Mouse (Mus musculus) cerebellum, adult 9-11 months (tissue): ENCODE data around the gene Pou2f3.

Experiments used
- DNase-seq: peaks from one replicate; pipeline ENCODE4 v3.0.0; 2022

The Pou2f3 gene

DNA sequence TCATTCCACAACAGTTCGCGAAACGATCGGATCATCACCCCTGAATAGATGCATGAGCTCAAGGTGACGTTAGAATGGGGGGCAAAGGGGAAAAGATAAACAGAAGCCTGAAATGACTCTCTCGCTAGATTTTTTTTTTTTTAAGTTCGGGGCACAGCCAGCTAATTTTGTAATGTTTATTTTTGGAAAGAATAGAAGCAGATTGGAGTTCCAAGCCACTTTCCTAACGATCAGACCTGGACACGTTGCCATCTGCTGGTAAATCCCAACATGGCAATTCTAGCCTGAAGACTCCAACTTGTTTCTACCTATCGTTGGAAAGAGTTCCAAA, 103.0 kb downstream of the Pou2f3 start, which contains the start of gene Arhgef12:
TSS of gene Arhgef12 (minus strand) at position 53 of the 331 bp plus-strand sequence.
- peak; percentile 76 for DNase-seq

DNA sequence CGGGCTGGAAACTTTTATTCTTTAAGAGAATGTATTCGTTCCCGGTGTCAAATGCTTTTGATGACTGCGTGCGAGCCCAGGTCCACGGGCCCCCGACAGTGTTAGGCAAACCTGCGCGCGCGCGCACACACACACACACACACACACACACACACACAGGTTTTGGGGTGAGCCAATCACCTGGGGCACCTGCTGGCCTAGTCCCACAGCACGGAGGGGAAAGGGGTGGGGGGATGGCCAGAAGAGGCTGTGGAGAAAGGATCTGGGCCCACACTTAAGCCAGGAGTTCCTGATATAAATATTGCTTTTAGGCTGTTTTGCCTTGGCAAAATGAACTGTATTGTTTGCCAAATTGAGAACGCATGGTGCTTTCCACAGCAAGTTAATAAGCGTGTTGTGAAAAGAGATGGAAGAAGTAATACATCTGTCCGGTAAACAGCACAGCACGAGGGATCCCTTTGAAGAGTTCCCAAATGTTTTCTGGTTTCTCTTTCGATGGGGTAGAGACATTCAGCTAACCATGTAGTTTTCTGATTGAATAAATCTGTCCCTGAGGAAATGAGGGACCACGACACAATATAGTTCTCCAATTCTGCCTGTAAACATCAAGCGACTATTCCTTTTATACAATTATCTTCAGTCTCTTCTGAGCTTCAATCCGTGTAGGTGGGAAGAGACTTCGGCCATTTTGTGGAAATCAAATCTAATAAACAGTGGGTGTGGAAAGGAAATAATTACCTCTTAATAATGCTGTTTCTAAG, 103.6 kb downstream of the Pou2f3 start:
- peak; percentile 75 for DNase-seq

DNA sequence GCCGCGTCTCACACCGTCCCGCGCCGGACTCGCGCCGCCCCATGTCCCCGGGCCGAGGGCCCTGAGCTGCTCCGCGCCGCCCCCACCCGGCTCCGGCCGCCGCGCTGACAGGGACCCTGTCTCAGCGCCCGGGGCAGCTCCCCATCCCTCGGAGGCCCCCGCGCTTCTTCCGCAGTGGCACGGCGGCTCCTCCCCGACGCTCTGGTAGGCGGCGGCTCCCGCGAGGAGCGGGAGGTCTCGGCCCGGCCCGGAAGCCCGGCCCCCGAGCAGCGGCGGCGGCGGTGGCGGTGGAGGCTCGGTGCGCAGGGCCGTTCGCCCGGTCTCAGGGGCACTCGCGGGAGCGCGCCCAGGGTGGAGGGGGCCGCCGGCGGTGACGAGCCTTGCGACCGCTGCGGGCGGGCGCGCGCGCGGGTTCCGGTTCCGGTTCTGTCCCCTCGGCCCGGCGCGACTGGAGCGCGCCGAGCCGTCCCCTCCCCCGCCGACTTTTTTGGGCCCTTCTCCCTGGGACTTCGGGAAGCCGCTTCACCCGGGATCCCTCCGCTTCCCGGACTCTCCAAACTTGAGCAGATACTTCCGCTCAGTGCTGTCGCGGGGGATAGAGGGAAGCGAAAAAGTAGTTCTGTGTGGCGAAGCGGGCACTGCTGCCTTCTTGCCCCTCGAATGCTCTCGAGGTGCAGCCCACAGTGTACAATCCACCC, 104.4 kb downstream of the Pou2f3 start:
- peak; percentile 93 for DNase-seq

DNA sequence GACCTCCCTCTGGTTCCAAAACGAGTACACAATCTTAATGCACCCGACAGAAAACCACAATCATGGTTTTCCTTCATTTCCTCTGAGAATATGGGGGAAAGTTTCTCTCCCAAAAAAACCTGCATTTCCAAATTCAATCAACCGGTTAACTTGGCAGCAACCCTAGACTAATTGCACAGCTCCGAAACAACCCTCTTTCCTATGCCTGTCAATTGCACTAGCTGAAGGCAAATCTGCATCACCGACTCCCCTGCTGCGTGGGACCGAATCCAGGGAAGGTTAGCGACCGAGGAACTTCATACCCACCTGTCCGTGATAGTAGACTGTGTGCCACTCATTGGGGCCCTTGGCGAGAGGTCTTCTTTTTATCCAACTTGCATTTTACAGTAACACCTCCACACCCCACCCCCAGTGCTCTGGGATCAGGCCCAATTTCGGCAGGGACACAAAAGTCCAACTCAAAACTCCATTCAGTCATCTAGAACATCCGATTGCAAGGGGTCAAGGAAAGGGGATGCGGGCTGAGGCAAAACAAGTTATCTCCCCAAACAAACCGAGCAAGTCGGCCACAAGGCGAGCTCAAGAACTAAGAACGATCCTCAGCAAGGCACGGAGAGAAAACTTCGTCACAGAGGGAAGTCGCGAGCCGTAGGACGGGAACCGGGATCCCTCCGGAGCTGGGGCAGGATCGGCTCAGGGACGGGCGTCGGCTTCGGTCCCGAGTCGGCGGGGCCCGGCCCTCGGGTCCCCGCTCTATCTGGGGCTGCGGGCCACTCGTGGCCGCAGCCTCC, 105.1 kb downstream of the Pou2f3 start:
- peak; percentile 76 for DNase-seq

DNA sequence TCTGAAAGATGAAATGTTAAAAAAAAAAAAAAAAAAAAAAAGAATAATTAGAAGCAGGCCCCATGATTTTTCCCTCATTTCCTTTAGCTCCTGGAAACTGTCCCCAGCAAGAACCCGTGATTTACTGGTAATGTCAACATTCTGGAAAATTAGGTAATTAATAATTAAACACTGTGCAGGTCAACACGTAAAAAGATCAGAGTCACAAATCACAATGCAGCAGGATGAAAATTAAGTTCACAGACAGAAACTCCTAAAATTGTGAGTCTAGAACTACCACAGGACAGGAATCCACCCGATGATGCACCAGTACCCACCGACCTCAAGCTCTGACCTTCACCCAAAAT, 105.7 kb downstream of the Pou2f3 start:
- no peak for DNase-seq

DNA sequence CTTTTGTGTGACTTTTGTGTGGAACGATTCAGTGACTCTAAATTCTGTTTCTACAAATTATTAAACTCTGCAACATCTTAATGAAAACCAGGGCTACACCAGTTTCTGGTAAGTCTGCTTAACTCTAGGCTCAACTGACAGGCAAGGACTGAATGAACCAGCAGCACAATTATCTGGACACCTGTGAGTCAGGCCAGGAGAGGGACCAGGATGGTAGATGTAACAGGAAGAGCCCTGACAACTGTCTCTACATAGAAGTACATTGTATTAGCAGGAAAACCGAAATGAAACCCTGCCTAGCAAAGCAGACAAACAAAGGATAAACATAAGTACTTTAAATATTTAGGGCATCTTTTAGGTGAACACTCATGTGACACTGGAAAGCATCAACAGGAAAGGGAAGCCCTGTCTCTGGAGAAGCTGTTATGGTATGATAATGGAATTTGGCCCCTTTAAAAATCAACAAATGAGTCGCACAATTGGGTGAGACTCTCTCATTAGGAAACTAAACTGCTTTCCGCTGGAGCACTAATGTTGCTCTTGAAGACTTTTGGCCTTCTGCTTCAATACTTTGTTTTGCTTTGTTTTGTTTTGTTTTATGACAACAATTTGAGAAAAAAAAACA, 106.4 kb downstream of the Pou2f3 start:
- DNase-seq, result no peak

DNA sequence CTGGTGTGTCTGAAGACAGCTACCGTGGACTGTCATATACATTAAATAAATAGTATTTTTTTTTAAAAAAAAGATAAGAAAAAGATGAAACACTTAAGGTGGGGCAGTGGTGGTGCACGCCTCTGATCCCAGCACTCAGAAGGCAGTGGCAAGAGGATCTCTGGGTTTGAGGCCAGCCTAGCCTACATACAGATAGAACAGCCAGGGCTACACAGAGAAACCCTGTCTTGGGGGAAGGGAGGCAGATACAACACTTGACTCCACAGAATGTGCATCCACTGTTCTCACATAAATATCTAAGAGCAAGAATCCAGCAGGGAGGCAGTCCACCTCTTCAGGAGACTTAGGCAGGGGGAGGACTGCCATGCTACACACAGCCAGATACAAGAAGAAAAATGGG, 107.2 kb downstream of the Pou2f3 start:
- no peak for DNase-seq

DNA sequence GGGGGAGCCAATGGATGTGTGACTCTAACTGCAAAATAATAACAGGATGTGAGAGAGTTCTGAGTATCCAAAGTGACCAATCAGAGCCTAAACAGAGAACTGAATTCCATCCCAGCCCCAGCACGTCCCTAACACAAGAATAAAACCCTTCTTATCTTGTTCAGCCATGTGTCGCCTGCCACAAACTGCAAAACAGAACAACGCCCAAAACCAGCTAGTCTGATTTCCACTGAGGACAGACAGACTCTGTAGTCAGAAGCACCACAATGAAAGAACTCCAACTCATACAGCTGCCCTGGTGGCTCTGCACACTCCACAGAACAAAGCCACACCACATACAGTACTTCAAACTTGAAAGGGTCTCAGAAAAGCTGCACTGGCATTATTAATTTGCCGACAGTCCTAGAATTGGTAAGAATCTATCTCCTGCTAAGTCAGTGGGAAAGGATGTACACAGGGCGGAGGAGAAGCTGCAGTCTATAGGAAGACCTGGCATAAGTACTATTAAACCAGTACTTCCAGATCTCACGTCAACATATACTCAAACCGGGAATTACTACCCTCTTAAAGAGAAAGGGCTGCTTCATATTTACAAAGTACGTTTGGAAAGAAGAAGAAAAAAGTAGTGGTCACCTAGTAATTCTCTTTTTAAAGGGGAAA, 108.1 kb downstream of the Pou2f3 start:
- DNase-seq, result no peak

DNA sequence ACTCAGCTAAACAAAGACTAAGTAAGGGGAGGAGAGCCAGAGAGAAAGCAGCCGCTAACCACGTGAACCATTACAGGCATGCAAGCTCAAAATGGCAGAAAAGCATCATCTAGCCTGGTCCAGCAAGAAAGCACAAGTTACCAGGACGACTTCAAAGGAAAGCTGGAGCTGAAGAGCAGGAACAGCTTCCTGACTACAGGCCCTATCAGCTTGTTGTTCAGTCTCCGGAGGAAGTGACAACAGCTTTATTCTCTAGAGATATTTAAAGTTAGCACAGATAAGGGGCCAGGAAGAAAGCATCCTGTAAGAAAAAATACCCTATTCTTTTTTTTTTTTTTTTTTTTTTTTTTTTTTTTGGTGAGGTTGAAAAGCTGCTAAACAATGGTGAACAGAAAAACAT, 111.2 kb downstream of the Pou2f3 start:
- DNase-seq, result no peak

DNA sequence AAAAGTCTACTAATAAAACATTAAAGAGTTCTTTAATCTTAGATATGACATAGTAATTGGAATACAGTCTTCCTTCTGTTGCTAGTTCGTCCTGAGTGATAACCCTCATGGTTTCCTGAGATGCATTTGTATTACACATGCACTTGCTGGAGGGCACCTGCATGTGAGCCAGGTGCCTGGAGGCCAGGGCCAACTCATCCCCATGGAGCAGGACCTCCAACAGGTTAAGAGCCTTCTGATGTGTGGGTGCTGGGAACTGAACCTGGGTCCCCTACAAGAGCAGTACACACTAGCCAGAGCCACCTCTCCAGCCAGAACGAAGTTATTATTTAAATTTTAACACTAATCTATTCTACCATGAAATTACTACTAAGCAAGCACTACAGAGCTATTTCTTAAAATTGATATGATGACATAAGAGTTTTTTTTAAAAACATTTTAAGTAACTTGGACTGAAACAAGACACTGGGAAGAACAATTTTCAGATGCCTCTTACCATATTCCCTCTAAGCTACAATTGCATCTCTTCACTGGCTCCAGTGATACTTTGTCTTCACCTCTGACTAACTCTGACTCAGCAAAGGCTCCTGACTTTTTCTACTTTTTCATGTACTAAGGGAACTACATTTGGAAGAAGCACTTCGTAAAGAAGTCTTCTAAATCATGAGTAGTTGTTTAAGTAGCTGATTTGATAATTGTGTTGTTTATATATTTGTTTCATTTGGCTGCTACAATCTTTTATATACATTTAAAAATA, 112.2 kb downstream of the Pou2f3 start:
- no peak for DNase-seq

DNA sequence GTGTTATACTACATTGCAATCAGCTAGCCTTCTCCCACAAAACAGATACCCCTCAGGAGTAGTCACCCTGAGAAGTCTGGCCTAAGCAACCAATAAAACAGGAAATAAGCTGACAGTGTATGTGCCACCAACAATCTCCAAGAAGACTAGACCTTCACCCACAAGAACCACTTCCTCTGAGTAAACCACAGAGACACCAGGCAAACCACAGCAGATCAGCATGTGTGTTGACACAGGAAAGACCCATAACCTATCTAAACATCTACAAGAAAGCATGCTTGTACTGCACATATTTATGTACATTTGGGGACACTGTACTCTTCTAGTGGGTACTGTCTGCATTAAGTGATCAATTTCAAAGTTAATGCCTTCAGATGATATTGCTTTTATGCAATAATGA, 113.8 kb downstream of the Pou2f3 start:
- no peak for DNase-seq

DNA sequence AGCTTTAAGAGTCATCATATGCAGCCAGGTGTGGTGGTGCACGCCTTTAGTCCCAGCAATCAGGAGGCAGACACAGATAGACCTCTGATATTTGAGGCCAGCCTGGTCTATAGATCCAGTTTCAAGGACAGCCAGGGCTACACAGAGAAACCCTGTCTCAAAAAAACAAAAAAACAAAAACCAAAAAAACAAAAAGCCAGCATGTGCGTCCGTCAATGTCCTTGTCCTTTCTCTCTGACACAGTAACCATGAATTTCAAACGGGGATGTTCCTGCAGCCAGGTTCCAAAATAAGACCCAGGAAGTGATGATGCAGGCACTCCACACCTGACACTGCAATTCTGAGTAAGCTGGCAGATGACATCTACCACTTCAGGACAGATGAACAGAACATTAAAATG, 115.3 kb downstream of the Pou2f3 start:
- DNase-seq, result no peak

DNA sequence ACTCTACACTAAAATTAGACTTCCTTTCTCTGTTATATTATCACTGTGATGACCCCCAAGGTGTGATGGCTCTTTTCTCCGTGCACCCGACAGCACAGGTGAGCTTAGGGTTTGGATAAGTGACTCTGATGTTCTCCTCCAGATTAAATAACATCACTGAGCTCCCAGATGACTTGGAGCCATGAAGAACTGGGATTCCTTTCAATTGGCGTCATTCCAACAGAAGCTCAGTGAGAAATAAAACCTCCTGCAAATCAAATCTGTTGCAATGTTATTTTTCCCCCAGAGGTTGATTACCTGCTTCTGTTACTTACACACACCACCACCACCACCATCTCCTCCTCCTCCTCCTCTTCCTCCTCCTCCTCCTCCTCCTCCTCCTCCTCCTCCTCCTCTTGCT, 116.4 kb downstream of the Pou2f3 start:
- DNase-seq, result peak; percentile 54

DNA sequence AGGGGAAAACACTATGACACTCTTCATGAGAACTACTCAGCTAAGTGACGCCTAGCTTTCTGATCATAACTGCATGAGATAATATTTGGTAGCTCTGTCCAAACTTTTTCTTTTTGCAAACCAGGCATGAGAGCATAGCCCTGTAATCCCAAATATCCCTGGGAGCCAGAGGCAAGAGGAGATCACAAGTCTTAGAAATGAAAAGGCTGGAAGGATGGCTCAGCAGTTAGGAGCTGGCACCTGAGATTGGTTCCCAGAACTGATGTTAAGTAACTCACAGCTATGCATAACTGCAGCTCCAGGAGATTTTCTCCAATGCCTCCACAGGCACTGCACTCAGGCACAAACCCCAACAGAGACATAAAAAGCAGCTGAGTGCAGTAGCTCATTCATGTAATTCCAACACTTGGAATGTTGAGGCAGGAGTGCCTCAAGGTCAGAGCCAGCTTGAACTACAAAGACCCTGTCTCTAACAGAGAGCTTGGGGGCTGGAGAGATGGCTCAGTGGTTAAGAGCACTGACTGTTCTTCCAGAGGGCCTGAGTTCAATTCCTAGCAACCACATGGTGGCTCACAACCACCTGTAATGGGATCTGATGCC, 124.4 kb downstream of the Pou2f3 start:
- DNase-seq, result no peak

DNA sequence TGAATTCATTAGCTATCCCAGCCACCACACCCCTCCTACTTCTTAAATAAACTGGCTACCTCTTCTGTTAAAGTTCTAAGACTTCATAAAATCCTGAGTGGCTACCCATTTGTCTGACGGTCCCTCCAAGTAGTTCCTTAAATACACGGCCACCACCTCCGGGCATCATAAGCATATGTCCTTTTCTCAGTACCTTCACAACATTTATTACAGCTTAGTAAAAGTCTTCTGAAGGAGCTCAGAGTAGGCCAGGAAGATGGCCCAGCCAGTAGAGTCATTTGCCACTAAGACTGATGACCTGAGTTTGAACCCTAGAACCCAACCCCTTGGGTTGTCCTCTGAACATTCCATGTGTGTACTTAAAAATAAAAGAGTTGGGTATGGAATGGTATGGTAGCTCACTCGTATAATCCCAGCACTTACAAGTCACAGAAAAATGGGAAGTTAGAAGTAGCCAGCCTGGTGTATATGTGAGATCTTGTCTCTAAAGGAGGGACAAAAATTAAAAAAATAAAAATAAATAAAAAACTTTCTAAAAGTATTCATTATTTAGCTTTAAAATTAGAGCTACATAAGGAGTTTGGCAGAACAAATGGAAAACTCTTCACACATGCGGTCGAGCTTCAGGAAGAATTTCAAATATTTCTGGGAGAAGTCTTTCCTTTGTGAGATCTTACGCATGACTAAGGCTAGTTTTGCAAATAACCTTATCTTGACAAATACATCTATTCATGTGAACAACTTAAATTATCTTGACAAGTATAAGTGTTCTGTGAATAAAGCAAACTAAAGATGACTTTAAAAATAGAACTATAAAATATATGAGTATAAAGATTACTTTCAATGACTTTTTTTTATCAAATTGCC, 125.4 kb downstream of the Pou2f3 start:
- no peak for DNase-seq

DNA sequence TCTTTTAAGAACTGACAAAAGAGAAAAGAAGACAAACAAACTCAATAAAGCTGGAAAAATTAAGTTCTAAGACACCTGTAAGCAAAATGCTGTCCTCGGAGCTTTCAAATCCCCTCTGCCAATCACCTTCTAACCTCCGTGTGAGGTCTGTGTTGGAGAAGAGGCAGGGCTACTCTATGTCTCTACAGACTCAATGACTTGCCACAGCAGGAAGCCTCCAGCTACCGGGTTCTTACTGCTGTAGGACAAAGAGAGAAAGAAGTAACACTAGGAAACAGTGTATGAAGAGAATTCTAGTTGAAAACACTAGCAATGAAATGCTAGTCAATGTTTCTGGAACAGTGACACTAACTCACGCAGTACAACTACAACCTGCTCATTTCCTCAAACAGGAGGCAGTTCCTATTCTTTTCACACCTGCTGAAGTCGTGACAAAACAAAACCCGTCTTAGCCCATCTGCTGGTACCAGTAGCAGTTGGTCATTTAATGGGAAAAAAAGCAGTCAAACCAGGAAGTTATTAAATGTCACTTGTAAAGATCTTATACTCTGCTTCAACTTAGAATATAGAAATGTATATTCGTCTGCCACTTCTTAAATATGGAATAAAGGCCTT, 126.6 kb downstream of the Pou2f3 start:
- no peak for DNase-seq

DNA sequence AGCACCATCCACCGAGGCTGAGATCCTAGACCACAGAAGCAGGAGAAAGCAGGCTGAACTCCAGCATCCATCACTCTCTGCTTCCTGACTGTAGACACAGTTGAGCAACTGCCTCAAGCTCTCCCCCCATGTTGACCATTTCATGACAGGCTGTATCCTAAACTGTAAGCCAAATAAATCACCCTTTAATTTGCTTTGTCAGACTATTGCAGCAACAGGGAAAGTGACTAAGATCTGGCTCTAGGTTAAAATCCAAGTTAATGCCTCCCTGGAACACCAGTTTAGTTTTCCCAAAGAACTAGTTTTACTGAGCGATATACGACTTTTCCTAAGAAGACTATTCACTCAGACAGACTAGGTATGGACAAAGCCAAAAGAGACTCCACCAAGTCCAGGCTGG, 131.5 kb downstream of the Pou2f3 start:
- no peak for DNase-seq

DNA sequence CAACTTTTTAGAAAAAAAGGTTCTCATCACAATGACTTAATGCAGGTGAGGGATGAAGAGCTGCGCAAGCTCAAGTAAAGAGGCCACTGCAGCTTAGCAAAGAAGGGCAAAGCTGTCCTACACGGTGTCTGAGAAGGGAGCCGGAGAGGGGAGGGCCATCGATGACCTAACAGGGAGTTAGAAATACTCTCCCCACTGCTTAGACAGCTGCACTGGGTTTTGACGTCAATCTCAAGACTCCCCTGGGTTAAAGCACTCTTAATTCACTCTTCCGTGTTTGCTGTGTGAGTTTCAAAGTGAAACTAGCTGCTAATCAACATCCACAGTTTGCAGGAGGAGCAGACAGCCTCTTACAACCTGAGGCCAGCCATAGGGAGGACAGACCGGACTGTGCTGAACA, 134.0 kb downstream of the Pou2f3 start:
- DNase-seq, result no peak

DNA sequence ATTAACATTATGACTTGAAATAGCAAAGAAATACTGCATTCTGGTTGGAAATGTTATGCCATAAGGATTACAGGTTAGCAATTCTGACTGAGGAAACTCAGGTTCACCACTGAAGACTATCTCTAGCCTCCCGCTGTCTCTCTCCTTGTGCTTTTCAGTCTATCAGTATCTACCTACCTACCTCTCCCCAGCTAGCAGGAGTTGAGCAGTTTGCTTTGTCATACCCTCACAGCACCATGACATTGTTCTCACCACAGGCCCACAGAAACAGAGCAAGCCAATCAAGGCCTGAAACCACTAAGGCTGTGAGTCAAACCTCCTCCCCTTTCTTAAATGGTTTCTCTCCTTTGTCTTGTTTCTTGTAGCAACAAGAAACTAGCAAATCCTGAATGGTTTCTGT, 135.6 kb downstream of the Pou2f3 start:
- DNase-seq, result no peak
